Mouse (Mus musculus) gonadal fat pad, adult 2 months (tissue): ENCODE results near the gene Prkar1a. TPM values are rescaled to one million over a fixed set of nuclear protein-coding genes. Genes with fewer than 3 reads are reported as not detected.

Experiments
- DNase-seq: peaks from one replicate; pipeline ENCODE4 v3.0.0-alpha.2; 2012; ENCODE audit warnings: low read depth
- polyA plus RNA-seq: library from polyadenylated mRNA; depleted of rRNA; stranded (reverse); fragments of >200 nt; gene quantifications from 2 replicates; pipeline ENCODE4 v1.2.3, GENCODE M21; 2012

The Prkar1a gene
- polyA plus RNA-seq, 1 experiment, result 79.9 TPM

DNA sequence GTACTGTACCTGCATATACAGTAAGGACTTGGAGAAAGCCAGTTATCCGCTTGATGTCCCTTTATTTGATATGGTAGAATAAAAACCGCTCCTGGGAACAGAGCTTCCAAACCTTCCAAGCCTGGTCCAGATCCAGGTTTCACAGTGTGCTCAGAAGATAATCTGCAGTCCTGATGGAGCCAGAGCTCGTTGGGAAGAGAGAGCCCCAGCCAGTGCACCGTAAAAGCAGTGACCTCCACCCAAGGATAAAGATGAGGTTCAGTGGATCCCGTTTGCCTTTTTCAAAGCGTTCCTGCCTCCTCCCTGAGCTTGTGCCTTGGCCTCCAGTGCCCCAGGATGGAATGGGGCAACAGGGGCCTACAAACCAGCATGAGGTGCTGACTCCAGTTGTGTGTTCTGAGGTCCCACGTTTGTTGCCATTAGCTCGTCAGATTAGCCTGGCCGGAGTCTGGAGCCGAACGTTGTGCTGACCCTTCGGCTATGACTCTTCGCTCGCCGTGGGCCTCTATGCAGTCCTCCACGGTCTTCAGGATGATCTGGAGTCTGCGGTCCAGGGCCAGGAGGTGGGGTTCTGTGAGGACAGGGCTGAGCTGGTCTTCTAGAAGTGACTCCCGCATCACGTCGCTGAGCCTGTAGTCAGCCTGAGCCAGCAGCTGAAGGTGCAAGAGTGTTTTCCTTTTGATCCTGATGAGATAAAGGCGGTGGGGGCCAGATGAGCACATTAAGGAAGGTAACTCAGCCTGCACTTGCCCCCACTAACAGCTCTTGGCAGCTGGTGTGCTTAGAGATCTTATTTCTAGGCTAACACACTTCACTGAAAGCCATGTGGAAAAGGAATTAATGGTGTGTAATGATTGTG lies 23.9 kb downstream of the Prkar1a start:
- no peak for DNase-seq

GRCm38 (mm10) chr11:109673741-109674140 lies 24.5 kb downstream of the Prkar1a start:
- no peak for DNase-seq

DNA sequence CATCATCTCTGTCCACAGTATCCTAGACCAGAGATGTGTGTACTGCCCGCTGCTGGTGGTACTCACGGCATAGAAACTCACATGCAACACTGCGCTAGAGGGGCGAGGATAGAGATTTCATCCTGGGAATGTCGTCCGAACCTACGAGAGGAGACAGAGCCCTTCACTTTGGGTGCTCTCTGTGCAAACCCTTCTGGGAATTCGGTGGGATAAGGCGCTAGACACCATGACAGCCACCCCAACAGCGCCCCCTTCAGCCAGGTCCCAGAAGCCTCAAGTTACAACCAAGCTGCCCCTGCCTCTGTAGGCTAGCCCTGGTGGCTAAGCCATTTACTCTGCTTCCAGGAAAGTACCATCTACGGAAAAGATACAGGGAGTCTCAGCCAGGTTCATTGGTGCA lies 25.3 kb downstream of the Prkar1a start:
- no peak for DNase-seq

DNA sequence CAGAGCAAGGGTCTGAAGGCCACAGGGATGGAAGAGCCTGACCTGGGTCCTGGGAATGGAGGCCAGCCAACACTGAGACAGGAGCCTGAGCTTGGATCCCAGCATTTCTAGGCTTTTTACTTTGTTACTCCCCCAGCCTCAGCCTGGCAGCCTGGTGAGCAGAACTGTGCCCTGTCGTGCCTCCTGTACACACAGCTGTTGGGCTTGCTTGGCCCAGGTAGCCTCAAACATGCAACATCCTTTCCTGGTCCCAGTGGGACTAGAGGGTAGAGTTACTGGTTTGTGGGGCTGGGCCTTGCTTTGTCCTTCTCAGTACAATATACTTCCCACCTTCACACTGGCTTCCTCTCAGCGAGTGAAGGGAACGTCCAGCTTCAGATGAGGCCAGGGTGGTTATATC lies 26.0 kb downstream of the Prkar1a start:
- no peak for DNase-seq

DNA sequence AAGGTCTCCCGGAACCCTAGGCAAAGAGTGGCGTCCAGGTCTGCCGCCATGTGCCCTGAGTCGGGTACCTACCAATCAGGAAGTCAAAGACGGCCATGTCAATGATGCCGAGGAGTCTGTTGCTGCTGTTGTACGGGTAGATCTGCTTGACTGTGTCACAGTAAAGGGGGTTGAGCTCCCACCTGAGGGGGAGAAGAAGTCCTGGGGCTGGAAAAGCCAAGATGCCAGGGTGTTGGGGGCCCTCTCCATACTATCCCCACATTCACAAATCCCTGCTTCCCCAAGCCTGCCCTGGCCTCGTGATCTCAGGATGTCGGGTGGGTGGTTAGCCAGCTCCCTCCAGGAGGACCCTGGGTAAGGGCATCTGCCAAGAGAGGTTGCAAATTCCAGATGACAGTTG lies 26.6 kb downstream of the Prkar1a start:
- no peak for DNase-seq

DNA sequence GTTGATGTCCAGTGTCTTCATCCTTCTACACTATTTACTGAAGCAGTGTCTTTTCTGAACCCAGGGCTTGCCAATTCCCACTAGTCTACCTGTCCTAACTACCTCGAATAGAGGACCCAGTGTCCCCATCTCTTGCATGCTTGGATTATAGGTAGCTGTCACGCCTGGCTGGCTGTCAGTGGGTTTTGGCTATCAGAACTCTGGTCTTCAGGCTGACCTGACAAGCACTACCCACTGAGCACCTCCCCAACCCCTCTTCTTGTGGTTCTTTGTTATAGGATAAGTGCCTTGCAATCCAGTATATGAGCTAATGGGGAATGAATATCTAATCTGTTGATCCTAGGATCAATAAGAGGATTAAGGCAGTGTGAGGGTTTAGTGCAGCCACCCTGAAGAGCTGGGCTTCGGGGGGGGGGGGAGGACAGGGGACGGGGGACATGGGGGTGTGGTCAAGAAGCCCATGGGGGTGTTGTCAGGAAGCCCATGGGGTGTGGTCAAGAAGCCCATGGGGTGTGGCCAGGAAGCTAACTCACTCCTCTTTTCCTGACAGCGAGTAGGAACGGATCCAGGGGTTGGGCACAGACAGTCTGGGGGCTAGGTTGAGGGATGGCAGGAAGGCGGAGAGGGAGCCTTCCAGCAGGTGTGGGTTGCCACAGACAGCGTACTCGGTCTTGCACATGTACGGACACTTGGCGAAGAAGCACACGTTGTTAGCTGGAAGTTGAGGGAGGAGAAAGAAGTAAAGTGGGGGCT lies 27.6 kb downstream of the Prkar1a start:
- no peak for DNase-seq

GRCm38 (mm10) chr11:109678291-109678690 lies 29.1 kb downstream of the Prkar1a start:
- DNase-seq, result no peak

DNA sequence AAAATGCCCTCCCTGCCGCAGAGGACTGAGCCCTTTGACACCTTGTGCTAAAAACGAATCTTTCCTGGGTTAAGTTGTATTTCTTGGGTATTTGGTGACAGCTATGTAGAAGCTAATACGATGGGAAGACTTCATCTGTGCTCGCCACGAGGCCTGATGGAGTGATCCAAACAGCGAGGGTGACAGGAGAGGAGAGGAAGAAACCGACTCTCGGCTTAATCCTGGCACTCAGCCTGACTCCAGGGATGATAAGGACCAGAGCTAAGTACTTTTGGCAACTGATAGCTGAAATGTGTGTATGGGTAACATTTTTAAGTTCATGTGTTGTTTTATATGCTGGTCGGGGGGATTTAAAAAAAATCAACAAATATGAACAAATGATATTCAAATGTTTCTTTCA lies 31.7 kb downstream of the Prkar1a start:
- no peak for DNase-seq

DNA sequence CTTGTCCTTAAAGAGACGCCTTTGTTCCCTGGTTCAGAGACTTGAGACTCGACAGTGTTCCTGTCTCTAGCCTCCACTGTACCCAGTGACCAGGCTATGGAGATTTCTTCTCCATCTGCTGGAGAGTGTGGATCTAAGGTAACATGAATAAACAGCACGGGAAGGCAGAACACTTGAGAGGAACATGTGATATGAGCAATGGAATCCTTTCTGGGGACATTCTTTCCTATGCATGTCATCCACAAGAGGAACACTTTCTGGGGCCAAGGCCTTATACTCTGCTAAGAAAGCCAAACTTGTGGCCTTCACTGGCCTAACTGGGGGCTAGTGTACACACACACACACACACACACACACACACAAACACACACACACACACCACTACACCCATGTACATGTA lies 32.4 kb downstream of the Prkar1a start:
- DNase-seq, result no peak

GRCm38 (mm10) chr11:109682221-109682620 lies 33.0 kb downstream of the Prkar1a start:
- DNase-seq, result no peak

DNA sequence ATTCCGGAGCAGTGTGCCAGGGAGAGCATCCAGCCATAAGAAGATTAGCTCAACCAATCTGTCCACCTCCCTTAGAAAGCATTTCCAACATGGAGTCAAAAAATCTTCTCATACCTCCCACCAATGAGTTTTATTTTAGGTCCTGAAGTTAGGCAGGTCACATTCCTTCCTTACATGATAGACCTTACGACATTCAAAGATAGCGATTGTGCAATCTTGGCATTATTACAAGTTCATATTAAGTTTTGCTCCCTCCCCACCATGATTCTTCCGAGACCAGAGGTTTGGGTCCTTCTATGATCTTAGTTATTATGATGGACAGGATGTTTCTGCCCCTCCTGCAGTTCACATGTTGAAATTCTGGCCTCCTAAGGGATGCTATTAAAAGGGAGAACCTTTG lies 40.3 kb downstream of the Prkar1a start:
- no peak for DNase-seq

DNA sequence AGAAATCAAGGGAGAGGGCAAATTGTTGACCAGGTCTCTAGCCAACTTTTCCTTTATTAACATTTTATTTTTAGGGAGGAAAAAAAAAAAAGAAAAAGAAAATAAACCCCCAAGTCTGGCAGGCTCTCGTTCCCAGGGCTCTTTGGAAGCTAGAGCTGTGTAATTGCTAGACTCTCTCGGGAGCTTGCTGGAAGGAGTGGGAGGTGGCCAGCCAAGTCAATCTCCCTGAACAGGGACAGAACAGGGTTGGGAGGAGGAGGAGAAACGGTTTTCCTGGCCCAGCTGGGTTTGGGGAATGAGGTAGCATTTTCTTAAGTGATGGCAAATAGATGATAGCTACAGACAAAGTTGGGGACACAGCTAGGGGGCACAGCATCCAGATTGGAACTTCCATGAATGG lies 43.5 kb downstream of the Prkar1a start:
- no peak for DNase-seq

GRCm38 (mm10) chr11:109696519-109696918 lies 47.3 kb downstream of the Prkar1a start:
- no peak for DNase-seq

DNA sequence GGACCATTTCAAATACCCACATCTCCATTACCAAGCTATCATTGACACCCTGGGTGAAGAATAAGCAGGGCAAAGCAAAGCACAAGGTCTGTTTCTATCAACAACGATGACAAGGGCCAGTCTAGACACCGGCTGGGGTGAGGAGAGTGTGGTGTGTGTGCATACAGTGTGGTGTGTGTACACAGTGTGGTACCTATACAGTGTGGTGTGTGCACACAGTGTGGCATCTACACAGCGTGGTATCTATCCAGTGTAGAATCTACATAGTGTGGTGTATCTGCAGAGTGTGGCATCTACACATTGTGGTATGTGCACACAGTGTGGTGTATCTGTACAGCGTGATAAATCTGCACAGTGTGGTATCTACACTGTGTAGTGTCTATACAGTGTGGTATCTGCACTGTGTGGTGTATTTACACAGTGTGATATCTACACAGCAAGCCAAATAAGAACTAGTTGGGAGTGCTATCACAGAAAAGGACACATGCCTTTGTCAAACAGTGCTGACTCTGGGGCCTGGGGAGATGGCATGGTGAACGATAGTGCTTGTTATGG lies 48.0 kb downstream of the Prkar1a start:
- no peak for DNase-seq

DNA sequence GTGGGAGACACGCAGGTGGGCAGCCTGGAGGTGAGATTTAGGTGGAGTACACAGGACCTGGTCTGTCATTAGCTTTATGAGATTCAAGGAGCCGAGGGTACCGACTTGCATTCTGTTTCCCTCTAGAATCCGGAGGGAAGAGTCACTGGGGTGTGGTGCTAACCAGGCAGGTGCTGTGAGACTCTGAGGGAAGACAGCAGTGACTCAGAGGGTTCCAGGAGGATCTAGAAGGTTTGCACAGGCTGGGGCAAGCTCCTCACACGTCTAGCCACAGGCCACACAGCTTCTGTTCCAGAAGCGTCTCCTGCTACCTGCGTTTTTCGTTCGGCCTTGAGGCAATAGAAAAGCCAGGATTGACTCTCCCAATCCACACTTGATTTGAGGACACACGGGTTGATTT lies 49.5 kb downstream of the Prkar1a start:
- no peak for DNase-seq

- no peak for DNase-seq
Observed at GRCm38 (mm10) chr11:109699784-109700183, 50.6 kb downstream of the Prkar1a start.

DNA sequence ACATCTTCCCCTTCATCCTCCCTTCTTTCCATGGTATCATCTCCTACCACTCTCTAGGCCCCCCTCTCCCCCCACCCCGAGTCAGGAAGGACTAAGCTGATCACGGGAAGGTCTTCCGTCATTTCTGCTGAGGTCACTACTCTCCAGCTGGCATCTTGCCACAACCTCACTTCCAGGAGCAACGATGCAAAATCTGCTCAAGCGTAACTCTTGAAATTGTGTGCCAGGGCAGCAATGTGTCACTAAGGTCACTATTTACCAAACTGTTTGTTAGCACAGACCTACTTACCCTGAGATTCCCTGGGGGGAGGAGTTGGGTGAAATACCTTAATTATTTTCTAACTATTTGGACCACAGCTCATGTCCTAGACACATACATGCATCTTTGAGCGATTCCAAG lies 51.6 kb downstream of the Prkar1a start:
- no peak for DNase-seq

- no peak for DNase-seq
Observed at GRCm38 (mm10) chr11:109702031-109702815, 53.0 kb downstream of the Prkar1a start.

DNA sequence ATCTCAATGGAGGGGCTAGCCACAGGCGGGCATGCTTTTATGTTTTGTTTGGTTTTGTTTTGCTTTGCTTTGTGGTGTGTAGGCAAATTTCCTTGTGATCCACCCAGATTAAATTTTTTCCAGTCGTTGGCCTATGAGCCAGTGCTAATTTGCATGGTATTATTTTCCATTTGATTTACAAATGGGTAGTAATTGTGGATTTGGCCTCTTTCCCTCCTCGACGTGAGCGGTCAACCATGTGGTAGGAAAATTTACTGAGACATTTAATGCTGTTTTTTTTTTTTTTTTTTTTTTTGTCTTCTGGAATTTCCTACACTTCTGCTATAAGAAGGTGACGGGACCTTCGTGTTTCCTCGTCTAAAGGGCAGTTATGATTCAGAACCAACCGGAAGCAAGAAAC lies 54.6 kb downstream of the Prkar1a start:
- DNase-seq, result no peak

DNA sequence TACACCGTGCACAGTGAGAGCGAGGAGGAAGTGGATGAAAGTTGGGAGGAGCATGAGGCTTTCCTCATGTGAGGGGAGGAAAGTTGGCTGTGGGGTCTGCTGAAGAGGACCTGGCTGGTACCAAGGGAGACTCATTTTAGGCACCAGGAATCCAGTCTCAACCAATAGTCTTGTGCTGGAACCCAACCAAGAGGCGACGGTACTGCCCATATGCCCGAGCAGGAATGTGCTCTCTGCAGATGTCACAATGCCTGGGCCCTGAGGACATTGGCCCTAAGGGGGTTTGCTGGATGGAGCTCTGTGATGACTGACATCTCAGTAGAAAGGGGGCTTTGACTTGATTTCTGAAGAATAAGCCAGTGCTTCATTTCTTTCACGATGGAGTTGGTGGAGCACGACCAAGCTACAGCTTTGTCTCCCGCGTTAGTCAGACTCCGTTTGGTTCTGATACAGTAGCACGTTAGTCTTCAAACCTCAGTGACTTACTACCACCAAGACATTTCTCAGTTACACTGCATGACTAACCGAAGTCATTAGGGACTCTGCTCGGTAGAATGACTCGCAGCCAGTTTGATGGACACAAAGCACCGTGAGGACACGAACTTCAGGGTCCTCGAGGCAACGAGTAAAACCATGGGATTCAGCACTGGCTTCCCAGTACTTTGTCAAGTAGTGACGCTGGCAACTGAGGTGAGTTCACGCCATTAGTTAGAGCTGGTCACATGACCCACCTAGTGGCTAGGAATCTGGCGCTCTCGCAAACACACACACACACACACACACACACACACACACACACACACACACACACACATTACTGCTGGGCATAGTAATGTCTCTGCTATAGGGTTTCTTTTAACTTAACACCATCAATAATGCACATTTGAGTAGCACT lies 55.4 kb downstream of the Prkar1a start:
- no peak for DNase-seq
